Mouse (Mus musculus): ENCODE measurements at regions not wholly inside any gene's neighbourhood (a gene's known extent, or its start where the extent isn't known, plus 50 kb on each side); places are given as distances from the start of the nearest gene placed in this dataset.

DNA sequence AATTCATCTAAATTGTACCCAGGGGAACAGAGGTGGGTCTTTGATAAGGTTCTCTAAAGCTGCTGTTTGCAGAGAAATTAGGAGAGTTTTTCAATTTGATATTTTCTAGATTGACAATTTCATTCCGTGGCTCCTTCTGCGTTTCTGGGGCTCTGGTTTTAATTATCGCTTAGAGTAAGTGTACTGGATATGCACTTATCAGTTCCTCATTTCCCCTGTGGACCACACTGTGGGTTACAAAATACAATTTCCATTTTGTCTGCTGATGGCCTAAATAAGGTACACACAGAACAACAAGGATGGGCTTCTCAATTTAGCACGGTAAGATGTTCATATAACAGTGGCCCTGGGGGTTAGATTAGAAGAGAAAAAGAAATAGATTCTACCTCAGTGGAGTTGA lies 855.3 kb upstream of the Tenm3 start:
- Histone ChIP-seq H3K36me3 (no peaks in the 10 kb centered on the region), H3K27me3 (ENCODE audit: low read depth, poor library complexity, severe bottlenecking) (no peaks in the 10 kb centered on the region), H3K27ac (replicated peaks) (no peak overlapping the region), H3K9me3 (replicated peaks) (no peaks in the 10 kb centered on the region), H3K4me1 (no peaks in the 10 kb centered on the region), H3K4me3 (no peak overlapping the region)
- DNase-seq (ENCODE audit: low spot score): no peak
- WGBS: 87% methylated on average over 4 of the region's 4 CpGs

DNA sequence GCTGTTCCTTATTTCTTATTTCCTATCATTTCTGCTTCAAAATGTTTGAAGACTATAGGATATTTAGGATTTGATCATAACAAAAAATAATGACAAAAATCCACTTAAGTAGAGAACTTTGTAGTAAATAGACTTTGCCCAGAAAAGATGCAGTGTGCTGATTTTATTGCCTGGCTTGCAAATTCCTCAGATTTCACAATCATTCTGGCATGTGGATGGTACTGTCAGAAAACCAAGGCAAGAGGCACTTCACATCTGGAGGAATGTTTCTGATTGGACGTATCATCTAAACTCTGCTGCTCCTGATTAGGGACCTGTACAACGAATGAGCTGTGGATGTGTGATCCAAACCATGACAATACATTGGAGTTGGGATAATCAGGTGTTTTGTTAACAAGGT lies 853.0 kb upstream of the Tenm3 start:
- H3K4me1 ChIP-seq: no peaks in the 10 kb centered on the region
- no peaks in the 10 kb centered on the region for H3K36me3 ChIP-seq
- 81% methylated on average over 2 of the region's 2 CpGs for WGBS
- no peak overlapping the region for H3K27ac ChIP-seq (replicated peaks)
- H3K9me3 ChIP-seq (replicated peaks): no peaks in the 10 kb centered on the region
- no peak overlapping the region for H3K4me3 ChIP-seq
- no peak for DNase-seq (ENCODE audit: low spot score)
- H3K27me3 ChIP-seq (ENCODE audit: low read depth, poor library complexity, severe bottlenecking): no peaks in the 10 kb centered on the region
